Mouse (Mus musculus) hindlimb bud, embryonic 11.5 days (tissue): ENCODE measurements around the gene Zfp600.
"Not testable (repeated sequence)": the region's sequence is repeated elsewhere in the genome, so short reads cannot be mapped to it uniquely, and the experiment has no call there.

Experiments
- DNase-seq: peaks from one replicate; pipeline ENCODE4 v3.0.0-alpha.2; 2012; ENCODE audit warnings: low read depth, low spot score; ENCODE audit errors: extremely low spot score

Zfp600 gene

DNA sequence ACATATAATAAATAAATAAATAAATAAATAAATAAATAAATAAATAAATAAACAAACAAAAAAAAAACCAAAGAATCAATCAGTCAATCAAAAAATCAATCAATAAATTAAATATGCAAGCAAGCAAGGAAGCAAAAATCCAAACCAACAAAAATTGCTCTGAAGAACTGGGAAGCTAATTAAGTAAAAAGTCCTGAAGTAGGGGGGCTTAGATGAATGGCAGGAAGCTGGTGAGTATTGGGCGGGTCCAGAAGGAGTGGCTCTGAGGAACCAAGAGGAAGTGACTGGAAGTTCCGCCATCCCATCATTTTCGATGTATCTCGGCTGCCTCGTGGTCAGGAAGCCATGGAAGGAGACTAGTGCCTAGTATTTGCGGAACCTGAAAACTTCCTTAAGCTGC is at the start of gene Zfp600:
Gene Zfp600 (plus strand): TSS at position 301 of the 400 bp plus-strand sequence.
- DNase-seq: not testable (repeated sequence)

DNA sequence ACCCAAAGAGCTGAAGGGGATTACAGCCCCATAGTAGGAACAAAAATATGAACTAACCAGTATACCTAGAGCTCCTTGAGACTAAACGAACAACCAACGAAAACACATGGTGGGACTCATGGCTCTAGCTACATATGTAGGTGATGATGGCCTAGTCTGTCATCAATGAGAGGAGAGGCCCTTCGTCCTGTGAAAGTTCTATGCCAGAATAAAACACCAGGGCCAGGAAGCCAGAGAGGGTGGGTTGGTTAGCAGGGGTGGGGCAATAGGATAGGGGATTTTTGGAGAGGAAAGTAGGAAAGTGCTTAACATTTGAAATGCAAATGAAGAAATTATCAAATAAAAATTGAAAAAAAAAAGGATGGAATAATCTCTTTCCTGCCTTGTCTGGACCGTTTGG is 6.3 kb downstream of the Zfp600 start:
- DNase-seq: not testable (repeated sequence)

DNA sequence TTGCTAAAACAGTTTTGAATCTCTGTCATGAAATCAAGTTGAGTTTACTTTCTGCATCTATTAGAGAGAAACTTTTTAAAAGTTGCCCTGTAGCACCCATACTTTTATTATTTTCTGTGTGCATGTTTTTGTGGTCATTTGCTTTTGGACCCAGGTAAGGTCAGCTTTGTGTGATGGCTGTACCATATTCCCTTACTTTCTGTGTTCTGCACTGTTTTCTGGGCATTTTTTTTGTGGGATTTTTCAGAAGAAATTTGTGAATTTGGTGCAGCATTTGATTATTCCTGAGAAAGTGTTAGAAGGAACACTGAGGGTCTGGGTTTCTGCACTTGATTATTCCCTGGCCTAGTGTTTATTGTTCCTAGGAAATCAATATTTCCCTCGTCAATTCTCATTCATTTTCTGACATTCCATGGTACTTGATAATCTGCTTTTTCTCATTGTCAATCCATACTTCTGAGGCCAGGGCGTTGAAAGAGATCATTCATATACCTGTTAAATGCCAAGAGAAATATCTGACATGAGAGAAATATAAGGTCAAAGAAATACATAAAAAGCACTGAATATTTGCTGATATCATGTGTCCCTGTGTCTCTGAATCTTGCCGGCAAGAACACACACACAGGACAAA is 10.7 kb downstream of the Zfp600 start:
- DNase-seq: not testable (repeated sequence)

DNA sequence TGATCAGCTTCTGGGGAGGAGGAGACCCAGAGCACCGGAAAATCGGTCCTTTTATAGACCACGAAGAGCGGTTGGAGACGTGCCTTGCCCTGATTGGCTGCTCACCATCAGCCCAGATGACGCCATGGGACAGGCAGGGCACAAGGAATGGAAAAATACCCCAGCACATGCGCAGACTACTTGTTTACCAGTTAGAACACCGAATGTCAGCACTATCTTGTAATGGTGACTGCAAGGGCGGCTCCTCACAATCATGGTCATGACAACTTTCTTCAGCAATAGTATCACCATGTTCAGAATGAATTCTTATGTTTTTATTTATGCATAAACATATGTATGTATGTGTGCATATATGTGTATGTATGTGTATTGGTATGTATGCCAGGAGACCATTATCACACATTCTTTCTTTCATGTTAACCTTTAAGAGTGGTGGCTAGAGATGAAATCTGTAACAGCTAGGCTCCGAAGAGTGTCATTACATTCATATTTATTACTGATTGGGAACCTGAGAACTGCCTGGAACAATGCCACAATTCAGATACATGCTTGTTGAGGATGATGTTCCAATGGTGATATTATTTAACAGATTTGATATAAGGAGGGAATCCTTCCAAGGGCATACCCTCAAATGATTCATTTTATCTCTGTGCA is 11.4 kb downstream of the Zfp600 start:
- DNase-seq: not testable (repeated sequence)

DNA sequence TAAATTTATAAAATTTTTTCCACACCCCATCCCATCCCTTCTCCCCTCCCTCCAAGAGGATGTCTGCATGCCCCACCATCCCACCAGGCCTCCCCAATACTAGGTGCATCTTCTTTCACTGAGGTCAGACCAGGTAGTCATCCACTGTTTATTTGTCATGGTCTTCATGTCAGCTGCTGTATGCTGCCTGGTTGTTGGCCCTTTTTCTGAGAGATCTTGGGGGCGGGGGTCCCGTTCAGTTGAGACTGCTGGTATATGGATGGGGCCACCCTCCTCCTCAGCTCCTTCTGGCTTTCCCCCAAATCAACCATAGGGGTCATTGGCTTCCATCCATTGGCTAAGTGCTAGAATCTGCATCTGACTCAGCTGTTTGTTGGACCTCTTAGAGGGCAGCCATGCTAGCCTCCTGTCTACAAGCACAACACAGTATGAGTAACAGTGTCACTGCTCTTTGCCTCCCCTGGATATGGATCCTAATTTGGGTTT is 12.1 kb downstream of the Zfp600 start:
- DNase-seq: not testable (repeated sequence)

DNA sequence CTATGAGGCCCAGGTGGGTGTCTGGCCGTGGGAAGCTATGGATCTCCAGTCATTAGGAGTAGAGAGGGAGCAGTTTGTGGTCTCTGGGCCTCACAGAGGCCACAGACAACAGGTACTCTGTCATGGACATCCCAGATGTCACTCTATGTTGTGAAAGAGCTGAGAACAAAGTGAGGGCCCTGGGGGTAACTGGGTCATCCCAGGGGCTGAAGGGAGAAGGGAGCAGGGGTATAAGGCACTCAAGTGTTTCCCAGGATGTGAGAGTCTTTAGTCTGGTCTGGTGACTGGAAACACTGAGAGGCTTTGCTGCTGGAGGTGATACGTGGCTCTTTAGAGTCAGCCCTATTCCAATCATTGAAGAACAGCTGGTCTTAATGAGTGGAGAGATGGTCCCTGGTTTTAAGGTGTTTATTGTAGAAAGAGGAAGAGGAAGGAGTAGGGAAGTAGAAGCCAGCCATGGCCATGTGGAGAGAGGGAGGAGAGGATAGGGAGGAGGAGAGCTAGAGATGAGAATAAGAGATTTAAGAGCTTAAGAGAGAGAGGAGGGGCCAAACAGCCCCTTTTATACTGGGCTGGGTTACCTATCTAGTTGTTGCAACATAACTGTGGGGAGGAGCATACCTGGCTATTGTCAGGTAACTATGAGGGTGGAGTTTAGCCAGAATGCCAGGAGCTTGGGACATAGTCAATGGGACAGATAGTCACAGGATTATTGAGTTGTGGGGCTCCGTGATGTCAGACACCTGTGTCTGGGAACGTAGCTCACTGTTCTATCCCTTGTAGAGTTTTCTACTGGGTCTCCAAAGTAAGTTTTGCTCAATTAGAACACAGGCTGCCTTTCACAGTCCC is 17.0 kb downstream of the Zfp600 start:
- DNase-seq: not testable (repeated sequence)

DNA sequence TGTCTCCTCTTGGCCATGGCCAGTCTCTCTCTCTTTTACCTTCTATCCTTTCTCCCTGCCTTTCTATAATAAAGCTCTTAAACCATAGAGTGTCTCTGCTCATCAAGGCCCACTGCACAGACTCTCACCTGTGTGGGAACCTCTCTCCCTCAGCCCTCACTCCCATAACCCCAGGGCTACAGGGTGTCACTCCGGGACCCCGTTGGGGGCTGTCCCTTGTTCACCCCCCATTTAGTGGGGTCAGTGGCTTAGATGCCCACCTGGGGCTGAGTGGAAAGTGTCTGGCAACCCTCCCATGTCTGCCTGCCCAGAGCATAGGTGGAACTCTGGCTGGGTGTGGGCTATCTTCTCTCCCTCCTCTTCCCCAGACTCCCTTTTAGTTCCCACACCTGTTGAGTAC is 47.7 kb downstream of the Zfp600 start:
- DNase-seq: not testable (repeated sequence)

DNA sequence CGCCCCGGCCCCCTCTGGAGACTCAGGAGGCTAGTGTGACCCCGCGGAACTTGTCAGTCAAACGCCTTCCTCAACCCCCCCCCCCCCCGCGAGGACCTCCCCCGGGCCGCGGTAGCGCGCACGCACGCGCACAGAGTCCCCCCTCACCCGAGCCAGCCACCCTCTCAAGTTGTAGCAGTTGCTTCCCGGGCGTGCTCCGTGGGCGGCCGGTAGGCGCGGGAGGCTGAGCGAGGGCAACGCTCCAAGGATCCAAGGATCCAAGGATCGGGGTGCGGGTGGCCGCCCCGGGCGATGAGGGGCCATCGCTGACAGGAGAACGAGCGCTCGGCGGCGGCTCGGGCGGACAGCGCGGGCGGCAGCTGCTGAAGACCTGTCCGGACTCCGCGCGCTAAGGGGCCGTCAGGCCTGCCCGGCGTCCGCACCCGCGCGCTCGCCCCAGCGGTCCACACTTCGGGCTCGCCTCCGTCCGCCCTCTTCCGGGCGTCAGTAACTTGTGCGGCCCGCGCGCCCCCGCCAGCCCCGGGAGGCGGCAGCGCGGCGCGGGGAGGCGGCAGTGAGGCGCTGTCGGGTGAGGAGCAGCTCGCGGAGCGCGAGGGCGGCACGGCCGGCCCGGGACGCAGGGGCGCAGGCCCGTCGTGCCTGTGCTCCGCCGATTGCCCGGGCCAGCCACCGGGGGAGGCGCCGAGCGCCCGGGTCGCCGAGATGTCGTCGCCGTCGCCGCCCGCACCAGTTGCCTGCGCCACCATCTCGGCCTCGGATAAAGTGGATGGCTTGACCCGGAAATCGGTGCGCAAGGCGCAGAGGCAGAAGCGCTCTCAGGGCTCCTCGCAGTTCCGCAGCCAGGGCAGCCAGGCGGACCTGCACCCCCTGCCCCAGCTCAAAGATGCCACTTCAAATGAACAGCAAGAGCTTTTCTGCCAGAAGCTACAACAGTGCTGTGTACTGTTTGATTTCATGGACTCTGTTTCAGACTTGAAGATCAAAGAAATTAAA is 82.9 kb downstream of the Zfp600 start:
- DNase-seq: not testable (repeated sequence)

DNA sequence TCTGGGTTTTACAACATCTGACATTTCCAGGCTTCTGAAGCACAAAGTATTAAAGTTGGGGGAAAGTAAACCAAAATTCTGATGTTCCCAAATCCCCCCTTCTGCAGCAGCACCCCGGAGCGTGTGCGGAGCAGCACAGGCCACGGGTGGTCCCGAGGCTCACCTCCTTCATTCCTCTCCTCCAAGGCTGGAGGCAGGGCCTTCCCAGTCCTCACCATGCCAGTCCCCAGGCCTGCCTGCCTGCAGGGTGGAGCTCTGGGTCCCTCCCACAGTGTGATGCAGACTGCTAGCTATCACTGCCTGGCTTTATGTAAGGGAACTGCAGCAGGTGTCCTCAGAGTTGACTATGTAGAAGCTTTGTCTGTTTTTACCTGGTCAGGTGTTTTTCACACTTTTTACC is 85.5 kb downstream of the Zfp600 start:
- not testable (repeated sequence) for DNase-seq
